Mouse (Mus musculus) erythroblast, embryonic 14.5 days (primary cell): ENCODE measurements around the gene Pld5.

Experiments
- GATA1 ChIP-seq: IDR thresholded peaks from 2 replicates; pipeline ENCODE4 v1.6.1; 2012; ENCODE audit warnings: low read length, inconsistent platforms, mixed read lengths
- TAL1 ChIP-seq: IDR thresholded peaks from 3 replicates; pipeline ENCODE4 v1.6.1; 2012; ENCODE audit warnings: low read length, inconsistent platforms, mixed read lengths

DNA sequence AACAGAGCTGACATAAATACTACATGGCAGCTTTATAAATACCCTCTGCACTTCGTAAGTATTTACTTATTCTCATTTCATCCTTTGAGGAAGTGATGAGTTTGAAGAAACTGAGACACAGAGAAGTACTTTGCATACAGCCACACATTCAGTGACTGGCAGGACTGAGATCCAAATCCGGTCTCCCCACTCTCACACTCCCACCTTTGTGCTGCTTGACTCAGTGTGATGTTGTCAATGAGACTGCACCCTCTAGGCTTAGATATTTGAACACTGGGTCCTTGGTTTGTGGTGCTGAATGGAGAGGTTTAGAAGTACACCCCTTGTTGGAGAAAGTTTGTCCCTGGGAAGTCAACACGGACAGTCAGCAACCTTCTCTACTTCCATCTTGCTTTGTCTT is 72.8 kb downstream of the Pld5 start:
- TF ChIP-seq GATA1 (no peak), TAL1 (no peak)
